Mouse (Mus musculus): ENCODE data around the gene Atp5d. TPM values are rescaled to one million over a fixed set of nuclear protein-coding genes. Genes with fewer than 3 reads are reported as not detected.

Gene Atp5d
- polyA plus RNA-seq, 1 experiment from 2014 or later: 454 TPM

- peaks cover 46% of the 10 kb centered on the region for H3K4me1 ChIP-seq (ENCODE audit: control insufficient read depth, insufficient read depth, low read length)
- 87% methylated on average over 7 of the region's 7 CpGs for WGBS
- peaks cover 19% of the 10 kb centered on the region for H3K36me3 ChIP-seq (ENCODE audit: control insufficient read depth, insufficient read depth, low read length)
- no peak overlapping the region for H3K4me3 ChIP-seq (ENCODE audit: low read depth, low read length)
- no peak overlapping the region for H3K27ac ChIP-seq (ENCODE audit: low read length)
- no peak overlapping the region for H3K9ac ChIP-seq (ENCODE audit: low read depth, low read length)
- no peak for ATAC-seq
- no peaks in the 10 kb centered on the region for H3K27me3 ChIP-seq (ENCODE audit: control insufficient read depth, insufficient read depth, low read depth, low read length)
- H3K9me3 ChIP-seq (replicated peaks; ENCODE audit: control insufficient read depth, low read length, poor library complexity, severe bottlenecking): no peaks in the 10 kb centered on the region
- H3K4me2 ChIP-seq (ENCODE audit: low read length): no peak overlapping the region
These were observed 31.2 kb downstream of the Atp5d start for GRCm38 (mm10) chr10:80169651-80170050.

- H3K4me3 ChIP-seq (ENCODE audit: low read depth, low read length): no peak overlapping the region
- no peak for ATAC-seq
- no peak overlapping the region for H3K27ac ChIP-seq (ENCODE audit: low read length)
- H3K27me3 ChIP-seq (ENCODE audit: control insufficient read depth, insufficient read depth, low read depth, low read length): no peaks in the 10 kb centered on the region
- H3K9ac ChIP-seq (ENCODE audit: low read depth, low read length): no peak overlapping the region
- WGBS: 96% methylated on average over 16 of the region's 16 CpGs
- peaks cover 45% of the 10 kb centered on the region for H3K4me1 ChIP-seq (ENCODE audit: control insufficient read depth, insufficient read depth, low read length)
- no peak overlapping the region for H3K4me2 ChIP-seq (ENCODE audit: low read length)
- no peaks in the 10 kb centered on the region for H3K9me3 ChIP-seq (replicated peaks; ENCODE audit: control insufficient read depth, low read length, poor library complexity, severe bottlenecking)
- peaks cover 19% of the 10 kb centered on the region for H3K36me3 ChIP-seq (ENCODE audit: control insufficient read depth, insufficient read depth, low read length)
These were observed 31.6 kb downstream of the Atp5d start for GRCm38 (mm10) chr10:80170052-80170451.

- H3K27ac ChIP-seq (ENCODE audit: low read length): no peak overlapping the region
- peaks cover 19% of the 10 kb centered on the region for H3K36me3 ChIP-seq (ENCODE audit: control insufficient read depth, insufficient read depth, low read length)
- no peak for ATAC-seq
- no peak overlapping the region for H3K9ac ChIP-seq (ENCODE audit: low read depth, low read length)
- WGBS: 95% methylated on average over 19 of the region's 19 CpGs
- H3K9me3 ChIP-seq (replicated peaks; ENCODE audit: control insufficient read depth, low read length, poor library complexity, severe bottlenecking): no peaks in the 10 kb centered on the region
- no peaks in the 10 kb centered on the region for H3K27me3 ChIP-seq (ENCODE audit: control insufficient read depth, insufficient read depth, low read depth, low read length)
- H3K4me1 ChIP-seq (ENCODE audit: control insufficient read depth, insufficient read depth, low read length): peaks cover 40% of the 10 kb centered on the region
- H3K4me2 ChIP-seq (ENCODE audit: low read length): no peak overlapping the region
- no peak overlapping the region for H3K4me3 ChIP-seq (ENCODE audit: low read depth, low read length)
These were observed 32.2 kb downstream of the Atp5d start for GRCm38 (mm10) chr10:80170601-80171021.

- ATAC-seq: no peak
These were observed 32.8 kb downstream of the Atp5d start for GRCm38 (mm10) chr10:80171252-80171651.

GRCm38 (mm10) chr10:80171760-80172526, 33.5 kb downstream of the Atp5d start:
- no peak for ATAC-seq
- 83% methylated on average over 45 of the region's 45 CpGs for WGBS
- peaks cover 33% of the 10 kb centered on the region for H3K4me1 ChIP-seq (ENCODE audit: control insufficient read depth, insufficient read depth, low read length)

More at GRCm38 (mm10) chr10:80171252-80171651, 32.8 kb downstream of the Atp5d start:
- Histone ChIP-seq H3K9ac (ENCODE audit: low read depth, low read length) (no peak overlapping the region), H3K4me2 (ENCODE audit: low read length) (no peak overlapping the region), H3K27me3 (ENCODE audit: control insufficient read depth, insufficient read depth, low read depth, low read length) (no peaks in the 10 kb centered on the region), H3K27ac (ENCODE audit: low read length) (no peak overlapping the region), H3K36me3 (ENCODE audit: control insufficient read depth, insufficient read depth, low read length) (peaks cover 19% of the 10 kb centered on the region), H3K4me1 (ENCODE audit: control insufficient read depth, insufficient read depth, low read length) (peaks cover 36% of the 10 kb centered on the region), H3K4me3 (ENCODE audit: low read depth, low read length) (no peak overlapping the region), H3K9me3 (replicated peaks; ENCODE audit: control insufficient read depth, low read length, poor library complexity, severe bottlenecking) (no peaks in the 10 kb centered on the region)
- WGBS: 88% methylated on average over 15 of the region's 15 CpGs

GRCm38 (mm10) chr10:80172527-80173292, 34.3 kb downstream of the Atp5d start, which contains the start of gene 1600002K03Rik:
TSS of gene 1600002K03Rik (plus strand) at chr10:80172944.
- ATAC-seq: peak; percentile 72
- H3K36me3 ChIP-seq (ENCODE audit: control insufficient read depth, insufficient read depth, low read length): peaks cover 19% of the 10 kb centered on the region
- peak within 1 kb of the TSS; percentile 65 for H3K9ac ChIP-seq (ENCODE audit: low read depth, low read length)
- no peaks in the 10 kb centered on the region for H3K9me3 ChIP-seq (replicated peaks; ENCODE audit: control insufficient read depth, low read length, poor library complexity, severe bottlenecking)
- WGBS: 9% methylated on average over 35 of the region's 35 CpGs
- H3K4me1 ChIP-seq (ENCODE audit: control insufficient read depth, insufficient read depth, low read length): peaks cover 30% of the 10 kb centered on the region
- peak within 1 kb of the TSS; percentile 63 for H3K4me2 ChIP-seq (ENCODE audit: low read length)
- H3K4me3 ChIP-seq (ENCODE audit: low read depth, low read length): peak within 1 kb of the TSS; percentile 46
- peak within 1 kb of the TSS; percentile 84 for H3K27ac ChIP-seq (ENCODE audit: low read length)
- no peaks in the 10 kb centered on the region for H3K27me3 ChIP-seq (ENCODE audit: control insufficient read depth, insufficient read depth, low read depth, low read length)

More at GRCm38 (mm10) chr10:80171760-80172526, 33.5 kb downstream of the Atp5d start:
- no peaks in the 10 kb centered on the region for H3K9me3 ChIP-seq (replicated peaks; ENCODE audit: control insufficient read depth, low read length, poor library complexity, severe bottlenecking)
- H3K4me3 ChIP-seq (ENCODE audit: low read depth, low read length): no peak overlapping the region
- peak overlapping the region; percentile 84 for H3K27ac ChIP-seq (ENCODE audit: low read length)
- H3K4me2 ChIP-seq (ENCODE audit: low read length): peak overlapping the region; percentile 63
- H3K36me3 ChIP-seq (ENCODE audit: control insufficient read depth, insufficient read depth, low read length): peaks cover 19% of the 10 kb centered on the region
- H3K27me3 ChIP-seq (ENCODE audit: control insufficient read depth, insufficient read depth, low read depth, low read length): no peaks in the 10 kb centered on the region
- H3K9ac ChIP-seq (ENCODE audit: low read depth, low read length): peak overlapping the region; percentile 65

- Histone ChIP-seq H3K9me3 (replicated peaks; ENCODE audit: control insufficient read depth, low read length, poor library complexity, severe bottlenecking) (no peaks in the 10 kb centered on the region), H3K36me3 (ENCODE audit: control insufficient read depth, insufficient read depth, low read length) (peaks cover 19% of the 10 kb centered on the region), H3K27ac (ENCODE audit: low read length) (peak overlapping the region; percentile 84), H3K4me2 (ENCODE audit: low read length) (peak overlapping the region; percentile 63), H3K4me1 (ENCODE audit: control insufficient read depth, insufficient read depth, low read length) (peaks cover 32% of the 10 kb centered on the region), H3K27me3 (ENCODE audit: control insufficient read depth, insufficient read depth, low read depth, low read length) (no peaks in the 10 kb centered on the region), H3K9ac (ENCODE audit: low read depth, low read length) (peak overlapping the region; percentile 62), H3K4me3 (ENCODE audit: low read depth, low read length) (peak overlapping the region; percentile 46)
- 14% methylated on average over 11 of the region's 11 CpGs for WGBS
- no peak for ATAC-seq
These were observed 34.9 kb downstream of the Atp5d start for GRCm38 (mm10) chr10:80173358-80173757.

GRCm38 (mm10) chr10:80173955-80174640, 35.7 kb downstream of the Atp5d start:
- no peak overlapping the region for H3K4me3 ChIP-seq (ENCODE audit: low read depth, low read length)

More at GRCm38 (mm10) chr10:80173955-80174640, 35.7 kb downstream of the Atp5d start:
- 0 out of 2 replicates have a peak overlapping the region, but pooled peaks have one; percentile 32 for H3K9ac ChIP-seq (ENCODE audit: low read depth, low read length)
- no peak for ATAC-seq
- H3K27me3 ChIP-seq (ENCODE audit: control insufficient read depth, insufficient read depth, low read depth, low read length): no peaks in the 10 kb centered on the region
- WGBS: 86% methylated on average over 10 of the region's 10 CpGs
- H3K9me3 ChIP-seq (replicated peaks; ENCODE audit: control insufficient read depth, low read length, poor library complexity, severe bottlenecking): no peaks in the 10 kb centered on the region
- H3K27ac ChIP-seq (ENCODE audit: low read length): no peak overlapping the region
- peaks cover 25% of the 10 kb centered on the region for H3K4me1 ChIP-seq (ENCODE audit: control insufficient read depth, insufficient read depth, low read length)
- H3K4me2 ChIP-seq (ENCODE audit: low read length): no peak overlapping the region
- peaks cover 19% of the 10 kb centered on the region for H3K36me3 ChIP-seq (ENCODE audit: control insufficient read depth, insufficient read depth, low read length)
